ENCODE assay signal across 25 mouse cellular contexts in genomic region chr7:70122818-70123217, GRCm38 (mm10).
DNase-seq lines count a peak whose midpoint lies in the region; ATAC-seq and TF ChIP-seq lines count a peak whose summit lies in the region.
"Had no signal": no experiment of that assay in that cellular context is flagged by ENCODE, and none has a peak within 500 bp of the region (broad histone marks: within the 10 kb centered on the region; RNA-seq: fewer than 3 reads in every experiment).

No protein-coding gene starts in this region.

- TF ChIP-seq CTCF in midbrain, postnatal 0 days (IDR thresholded peaks at IDR 0.05) = no peak

- ATAC-seq in forebrain, embryonic 12.5 days (ENCODE audit: low FRiP score) = peak; percentile 68
- ATAC-seq in forebrain, embryonic 14.5 days = no peak
- ATAC-seq in midbrain, postnatal 0 days (ENCODE audit: low FRiP score) = no peak
- ATAC-seq in midbrain, embryonic 13.5 days = peak; percentile 53
- no peak for ATAC-seq in midbrain, embryonic 15.5 days (replicated peaks)
- ATAC-seq: CD4-positive, CD25-positive, alpha-beta regulatory T cell, adult 4 months; hindbrain, postnatal 0 days; inflammation-experienced regulatory T-cells, adult 6 months; intestine, embryonic 16.5 days had no signal

- H3K4me2 ChIP-seq in forebrain, embryonic 12.5 days = peak overlapping the region; percentile 22; the same call in 1 of the 2 replicates
- no peak overlapping the region for H3K4me2 ChIP-seq in forebrain, embryonic 14.5 days (ENCODE audit: low read length)
- H3K4me2 ChIP-seq in midbrain, postnatal 0 days (ENCODE audit: low read depth, low read length, poor library complexity, severe bottlenecking) = no peak overlapping the region
- H3K4me2 ChIP-seq in midbrain, embryonic 13.5 days (replicated peaks) = no peak overlapping the region
- H3K4me2 ChIP-seq in midbrain, embryonic 15.5 days = no peak overlapping the region
- H3K4me2 ChIP-seq: embryonic facial prominence, embryonic 13.5 days; heart, embryonic 11.5 days; hindbrain, embryonic 14.5 days had no signal

- no peaks in the 10 kb centered on the region for H3K36me3 ChIP-seq in forebrain, embryonic 12.5 days (replicated peaks)
- H3K36me3 ChIP-seq in forebrain, embryonic 14.5 days (ENCODE audit: control insufficient read depth, insufficient read depth, low read length) = no peaks in the 10 kb centered on the region
- no peaks in the 10 kb centered on the region for H3K36me3 ChIP-seq in midbrain, embryonic 10.5 days
- H3K36me3 ChIP-seq in midbrain, postnatal 0 days (ENCODE audit: insufficient read depth, low read length) = no peaks in the 10 kb centered on the region
- no peaks in the 10 kb centered on the region for H3K36me3 ChIP-seq in midbrain, embryonic 13.5 days
- H3K36me3 ChIP-seq in midbrain, embryonic 15.5 days (replicated peaks) = no peaks in the 10 kb centered on the region
- H3K36me3 ChIP-seq: embryonic facial prominence, embryonic 10.5 days; embryonic facial prominence, embryonic 13.5 days had no signal

- H3K27me3 ChIP-seq in forebrain, embryonic 12.5 days = peaks cover 41% of the 10 kb centered on the region
- H3K27me3 ChIP-seq in forebrain, embryonic 14.5 days (replicated peaks; ENCODE audit: control insufficient read depth, insufficient read depth, low read length) = peaks cover 6% of the 10 kb centered on the region; the same call in 1 of the 2 replicates
- peaks cover 98% of the 10 kb centered on the region for H3K27me3 ChIP-seq in midbrain, embryonic 10.5 days (ENCODE audit: low read depth, poor library complexity, severe bottlenecking)
- H3K27me3 ChIP-seq in midbrain, postnatal 0 days (ENCODE audit: insufficient read depth, low read length) = peaks cover 55% of the 10 kb centered on the region
- peaks cover 82% of the 10 kb centered on the region for H3K27me3 ChIP-seq in midbrain, embryonic 13.5 days
- peaks cover 56% of the 10 kb centered on the region for H3K27me3 ChIP-seq in midbrain, embryonic 15.5 days (replicated peaks)

- 20% methylated on average over 9 of the region's 9 CpGs for WGBS in forebrain, embryonic 12.5 days
- 5% methylated on average over 9 of the region's 9 CpGs for WGBS in forebrain, embryonic 14.5 days
- 40% methylated on average over 9 of the region's 9 CpGs for WGBS in midbrain, embryonic 10.5 days
- 36% methylated on average over 9 of the region's 9 CpGs for WGBS in midbrain, postnatal 0 days
- WGBS in midbrain, embryonic 13.5 days = 18% methylated on average over 9 of the region's 9 CpGs
- WGBS in midbrain, embryonic 15.5 days = 17% methylated on average over 9 of the region's 9 CpGs

- no peaks in the 10 kb centered on the region for H3K9me3 ChIP-seq in forebrain, embryonic 12.5 days
- no peaks in the 10 kb centered on the region for H3K9me3 ChIP-seq in forebrain, embryonic 14.5 days (replicated peaks; ENCODE audit: control insufficient read depth, low read length)
- H3K9me3 ChIP-seq in midbrain, embryonic 10.5 days (replicated peaks) = no peaks in the 10 kb centered on the region
- H3K9me3 ChIP-seq in midbrain, postnatal 0 days (ENCODE audit: low read length) = no peaks in the 10 kb centered on the region
- H3K9me3 ChIP-seq in midbrain, embryonic 13.5 days = no peaks in the 10 kb centered on the region
- H3K9me3 ChIP-seq in midbrain, embryonic 15.5 days = no peaks in the 10 kb centered on the region
- H3K9me3 ChIP-seq: embryonic facial prominence, embryonic 10.5 days; embryonic facial prominence, embryonic 13.5 days had no signal

- H3K27ac ChIP-seq in forebrain, embryonic 12.5 days = peak overlapping the region; percentile 59
- no peak overlapping the region for H3K27ac ChIP-seq in forebrain, embryonic 14.5 days (ENCODE audit: low read depth, low read length)
- H3K27ac ChIP-seq in midbrain, embryonic 10.5 days (replicated peaks) = peak overlapping the region; percentile 57; the same call in 1 of the 2 replicates
- H3K27ac ChIP-seq in midbrain, postnatal 0 days (ENCODE audit: low read depth, low read length) = no peak overlapping the region
- H3K27ac ChIP-seq in midbrain, embryonic 13.5 days = peak overlapping the region; percentile 58
- H3K27ac ChIP-seq in midbrain, embryonic 15.5 days = no peak overlapping the region
- H3K27ac ChIP-seq: embryonic facial prominence, embryonic 10.5 days; embryonic facial prominence, embryonic 13.5 days; gastrocnemius, adult 2 months; hindbrain, embryonic 14.5 days; hindbrain, postnatal 0 days had no signal

- peaks cover 46% of the 10 kb centered on the region for H3K4me1 ChIP-seq in forebrain, embryonic 12.5 days
- H3K4me1 ChIP-seq in forebrain, embryonic 14.5 days (ENCODE audit: control insufficient read depth, insufficient read depth, low read length) = peaks cover 13% of the 10 kb centered on the region; the same call in 1 of the 2 replicates
- H3K4me1 ChIP-seq in midbrain, embryonic 10.5 days = peaks cover 58% of the 10 kb centered on the region
- no peaks in the 10 kb centered on the region for H3K4me1 ChIP-seq in midbrain, postnatal 0 days (ENCODE audit: insufficient read depth, low read length)
- H3K4me1 ChIP-seq in midbrain, embryonic 13.5 days (replicated peaks) = peaks cover 50% of the 10 kb centered on the region
- H3K4me1 ChIP-seq in midbrain, embryonic 15.5 days = peaks cover 13% of the 10 kb centered on the region

- no peak overlapping the region for H3K4me3 ChIP-seq in forebrain, embryonic 12.5 days (replicated peaks)
- no peak overlapping the region for H3K4me3 ChIP-seq in forebrain, embryonic 14.5 days (ENCODE audit: low read depth, low read length)
- H3K4me3 ChIP-seq in midbrain, embryonic 10.5 days = no peak overlapping the region
- H3K4me3 ChIP-seq in midbrain, postnatal 0 days (ENCODE audit: low read depth, low read length) = no peak overlapping the region
- H3K4me3 ChIP-seq in midbrain, embryonic 13.5 days (replicated peaks) = no peak overlapping the region
- no peak overlapping the region for H3K4me3 ChIP-seq in midbrain, embryonic 15.5 days
- H3K4me3 ChIP-seq: embryonic facial prominence, embryonic 10.5 days; embryonic facial prominence, embryonic 13.5 days; erythroblast, embryonic 14.5 days; gastrocnemius, adult 2 months had no signal

- no peak overlapping the region for H3K9ac ChIP-seq in forebrain, embryonic 12.5 days
- no peak overlapping the region for H3K9ac ChIP-seq in forebrain, embryonic 14.5 days (ENCODE audit: low read length)
- no peak overlapping the region for H3K9ac ChIP-seq in midbrain, postnatal 0 days (replicated peaks; ENCODE audit: low read length, poor library complexity, severe bottlenecking)
- no peak overlapping the region for H3K9ac ChIP-seq in midbrain, embryonic 13.5 days (replicated peaks)
- no peak overlapping the region for H3K9ac ChIP-seq in midbrain, embryonic 15.5 days
- H3K9ac ChIP-seq: embryonic facial prominence, embryonic 13.5 days; hindbrain, embryonic 14.5 days had no signal

- no peak for DNase-seq in forebrain, embryonic 14.5 days (ENCODE audit: low spot score)
- DNase-seq in midbrain, embryonic 10.5 days (ENCODE audit: low spot score) = peak; percentile 27
- DNase-seq in midbrain, postnatal 0 days (ENCODE audit: low spot score) = no peak
- DNase-seq: adrenal gland, adult 2 months; adrenal gland, postnatal 14 days; cerebellum, adult 11-12 months; cerebellum, adult 8-10 months; cerebellum, postnatal 10 days; cerebellum, postnatal 36 days; embryo, embryonic 11 days; gastrocnemius, adult 2 months; gastrocnemius, postnatal 14 days; heart, adult 11 months had no signal

Comparison
In these comparisons a context has a peak if more than half of its experiments do, and no peak if none do; other contexts are left out.
1. ATAC-seq: peak in forebrain, embryonic 12.5 days (single experiment) and midbrain, embryonic 13.5 days (single experiment); none in forebrain, embryonic 14.5 days (single experiment), midbrain, postnatal 0 days (single experiment) and midbrain, embryonic 15.5 days (single experiment).
2. H3K27ac ChIP-seq: peak in forebrain, embryonic 12.5 days (single experiment), midbrain, embryonic 10.5 days (single experiment) and midbrain, embryonic 13.5 days (single experiment); none in forebrain, embryonic 14.5 days (single experiment), midbrain, postnatal 0 days (single experiment) and midbrain, embryonic 15.5 days (single experiment).